Mouse (Mus musculus): ENCODE results near the gene Il1r1. TPM values are rescaled to one million over a fixed set of nuclear protein-coding genes. Genes with fewer than 3 reads are reported as not detected.
"Not testable (repeated sequence)": the region's sequence is repeated elsewhere in the genome, so short reads cannot be mapped to it uniquely, and the experiment has no call there.

Il1r1 gene
- total RNA-seq, 1 experiment from 2014 or later: not detected

- no peak for ATAC-seq (replicated peaks; ENCODE audit: insufficient number of reproducible peaks, low FRiP score, low TSS enrichment, poor library complexity, severe bottlenecking)
Measured at GRCm38 (mm10) chr1:40293891-40294290, 69.0 kb downstream of the Il1r1 start.

- peak; percentile 67; the same call in 1 of the 2 replicates for ATAC-seq (replicated peaks; ENCODE audit: insufficient number of reproducible peaks, low FRiP score, low TSS enrichment, poor library complexity, severe bottlenecking)
Measured at GRCm38 (mm10) chr1:40294824-40295223, 69.9 kb downstream of the Il1r1 start.

- no peak for ATAC-seq (replicated peaks; ENCODE audit: insufficient number of reproducible peaks, low FRiP score, low TSS enrichment, poor library complexity, severe bottlenecking)
Measured at GRCm38 (mm10) chr1:40298053-40298452, 73.2 kb downstream of the Il1r1 start.

GRCm38 (mm10) chr1:40303179-40303866 lies 78.4 kb downstream of the Il1r1 start:
- no peak for ATAC-seq (replicated peaks; ENCODE audit: insufficient number of reproducible peaks, low FRiP score, low TSS enrichment, poor library complexity, severe bottlenecking)

- not testable (repeated sequence) for ATAC-seq (replicated peaks; ENCODE audit: insufficient number of reproducible peaks, low FRiP score, low TSS enrichment, poor library complexity, severe bottlenecking)
Measured at GRCm38 (mm10) chr1:40304321-40304720, 79.4 kb downstream of the Il1r1 start.

- no peak for ATAC-seq (replicated peaks; ENCODE audit: insufficient number of reproducible peaks, low FRiP score, low TSS enrichment, poor library complexity, severe bottlenecking)
Measured at GRCm38 (mm10) chr1:40306111-40306510, 81.2 kb downstream of the Il1r1 start.

- ATAC-seq (replicated peaks; ENCODE audit: insufficient number of reproducible peaks, low FRiP score, low TSS enrichment, poor library complexity, severe bottlenecking): no peak
Measured at GRCm38 (mm10) chr1:40311123-40311522, 86.2 kb downstream of the Il1r1 start.

- ATAC-seq (replicated peaks; ENCODE audit: insufficient number of reproducible peaks, low FRiP score, low TSS enrichment, poor library complexity, severe bottlenecking): no peak
Measured at GRCm38 (mm10) chr1:40311625-40312024, 86.7 kb downstream of the Il1r1 start.

- ATAC-seq (replicated peaks; ENCODE audit: insufficient number of reproducible peaks, low FRiP score, low TSS enrichment, poor library complexity, severe bottlenecking): no peak
Measured at GRCm38 (mm10) chr1:40314016-40314415, 89.1 kb downstream of the Il1r1 start.

GRCm38 (mm10) chr1:40317657-40318056 lies 92.8 kb downstream of the Il1r1 start:
- no peak for ATAC-seq (replicated peaks; ENCODE audit: insufficient number of reproducible peaks, low FRiP score, low TSS enrichment, poor library complexity, severe bottlenecking)

- peak; percentile 46; the same call in 1 of the 2 replicates for ATAC-seq (replicated peaks; ENCODE audit: insufficient number of reproducible peaks, low FRiP score, low TSS enrichment, poor library complexity, severe bottlenecking)
Measured at GRCm38 (mm10) chr1:40321824-40322223, 96.9 kb downstream of the Il1r1 start.

GRCm38 (mm10) chr1:40322543-40322942 lies 97.7 kb downstream of the Il1r1 start:
- ATAC-seq (replicated peaks; ENCODE audit: insufficient number of reproducible peaks, low FRiP score, low TSS enrichment, poor library complexity, severe bottlenecking): no peak

- ATAC-seq (replicated peaks; ENCODE audit: insufficient number of reproducible peaks, low FRiP score, low TSS enrichment, poor library complexity, severe bottlenecking): no peak
Measured at GRCm38 (mm10) chr1:40324457-40324856, 99.6 kb downstream of the Il1r1 start, which contains the start of gene Il1rl2. Gene Il1rl2, plus strand, starts transcription at chr1:40324610.

- ATAC-seq (replicated peaks; ENCODE audit: insufficient number of reproducible peaks, low FRiP score, low TSS enrichment, poor library complexity, severe bottlenecking): no peak
Measured at GRCm38 (mm10) chr1:40324955-40325702, 100.2 kb downstream of the Il1r1 start.

GRCm38 (mm10) chr1:40325711-40326327 lies 100.9 kb downstream of the Il1r1 start:
- no peak for ATAC-seq (replicated peaks; ENCODE audit: insufficient number of reproducible peaks, low FRiP score, low TSS enrichment, poor library complexity, severe bottlenecking)

GRCm38 (mm10) chr1:40327604-40328003 lies 102.7 kb downstream of the Il1r1 start:
- no peak for ATAC-seq (replicated peaks; ENCODE audit: insufficient number of reproducible peaks, low FRiP score, low TSS enrichment, poor library complexity, severe bottlenecking)

GRCm38 (mm10) chr1:40329526-40329925 lies 104.6 kb downstream of the Il1r1 start:
- no peak for ATAC-seq (replicated peaks; ENCODE audit: insufficient number of reproducible peaks, low FRiP score, low TSS enrichment, poor library complexity, severe bottlenecking)

GRCm38 (mm10) chr1:40330181-40330580 lies 105.3 kb downstream of the Il1r1 start:
- no peak for ATAC-seq (replicated peaks; ENCODE audit: insufficient number of reproducible peaks, low FRiP score, low TSS enrichment, poor library complexity, severe bottlenecking)

- ATAC-seq (replicated peaks; ENCODE audit: insufficient number of reproducible peaks, low FRiP score, low TSS enrichment, poor library complexity, severe bottlenecking): no peak
Measured at GRCm38 (mm10) chr1:40339346-40339745, 114.5 kb downstream of the Il1r1 start.

- no peak for ATAC-seq (replicated peaks; ENCODE audit: insufficient number of reproducible peaks, low FRiP score, low TSS enrichment, poor library complexity, severe bottlenecking)
Measured at GRCm38 (mm10) chr1:40340102-40340501, 115.2 kb downstream of the Il1r1 start.

Data from monocyte, adult 5-6 weeks (primary cell).